Mouse (Mus musculus) kidney, postnatal 0 days (tissue): ENCODE data around the gene Rnf216. TPM values are rescaled to one million over a fixed set of nuclear protein-coding genes. Genes with fewer than 3 reads are reported as not detected.

ENCODE experiments used
- ATAC-seq: fragments of 200-750 bp; cut with Nextera tagmentation; replicated peaks from 2 replicates; pipeline ENCODE4 v1.8.0; 2017; ENCODE audit warnings: low read depth, moderate number of reproducible peaks, moderate TSS enrichment, moderate library complexity; ENCODE audit not compliant: low FRiP score
- DNase-seq: peaks from one replicate; pipeline ENCODE4 v3.0.0-alpha.2; 2016; ENCODE audit warnings: low spot score
- H3K27ac ChIP-seq: fragments of 300-500 bp; sonication (generic); 2 replicates; pipeline ENCODE4 v1.5.1; 2014; ENCODE audit warnings: mild to moderate bottlenecking
- H3K27me3 ChIP-seq: fragments of 300-500 bp; sonication (generic); 2 replicates; pipeline ENCODE4 v1.6.1; 2014; ENCODE audit warnings: low read length, mixed read lengths; ENCODE audit not compliant: insufficient read depth
- H3K36me3 ChIP-seq: fragments of 300-500 bp; sonication (generic); 2 replicates; pipeline ENCODE4 v1.6.1; 2014; ENCODE audit warnings: low read length, mixed read lengths; ENCODE audit not compliant: insufficient read depth
- H3K4me1 ChIP-seq: fragments of 300-500 bp; sonication (generic); replicated peaks from 2 replicates; pipeline ENCODE4 v1.6.1; 2014; ENCODE audit warnings: antibody characterized with exemption, low read length, mixed read lengths; ENCODE audit not compliant: insufficient read depth
- H3K4me2 ChIP-seq: fragments of 300-500 bp; sonication (generic); 2 replicates; pipeline ENCODE4 v1.6.1; 2014; ENCODE audit warnings: mild to moderate bottlenecking, low read length, moderate library complexity, mixed read lengths
- H3K4me3 ChIP-seq: fragments of 300-500 bp; sonication (generic); replicated peaks from 2 replicates; pipeline ENCODE4 v1.5.1; 2014; ENCODE audit warnings: low read depth, low read length
- H3K9ac ChIP-seq: fragments of 300-500 bp; sonication (generic); 2 replicates; pipeline ENCODE4 v1.6.1; 2014; ENCODE audit warnings: low read depth, low read length
- H3K9me3 ChIP-seq: fragments of 300-500 bp; sonication (generic); replicated peaks from 2 replicates; pipeline ENCODE4 v1.6.1; 2016; ENCODE audit warnings: low read length, inconsistent platforms, mixed read lengths
- CTCF ChIP-seq: IDR thresholded peaks from 2 replicates; pipeline ENCODE4 v1.5.1; 2016; ENCODE audit warnings: antibody characterized with exemption, low read depth, mild to moderate bottlenecking, moderate library complexity
- WGBS: fragments of 180-500 bp; shearing (Covaris S2); extraction: QIAGEN DNeasy Blood & Tissue Kit; methylation state at CpG from one replicate; pipeline ENCODE4 v1.1.7; 2014; 5-methylcytosine and 5-hydroxymethylcytosine counted together
- polyA plus RNA-seq: library from polyadenylated mRNA; unstranded; fragments of >200 nt; fragmentation: Nextera tagmentation; extraction: Ambion mirVana; gene quantifications from 2 replicates; pipeline ENCODE4 v1.2.1, GENCODE M21; 2015

Gene Rnf216
- polyA plus RNA-seq, 1 experiment from 2014 or later, result 29.9 TPM

DNA sequence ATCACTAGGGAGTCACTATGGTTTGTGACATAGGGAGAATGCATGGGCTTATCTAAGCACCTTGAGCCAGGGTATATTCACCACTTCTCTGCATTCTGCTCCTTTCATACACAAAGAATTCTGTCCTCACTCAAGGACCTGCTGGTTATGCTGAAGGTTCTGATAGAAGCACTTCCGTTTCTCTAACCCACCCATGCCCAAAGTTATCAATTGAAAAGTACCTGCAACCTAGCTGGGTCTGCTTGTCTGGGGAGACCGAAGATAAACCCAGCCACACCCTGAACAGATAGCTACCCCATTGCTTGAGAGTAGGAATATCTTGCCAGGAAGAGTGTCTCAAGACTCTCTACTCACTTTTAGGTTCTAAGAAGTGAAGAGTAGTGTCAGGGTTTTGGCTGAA is 60.1 kb downstream of the Rnf216 start:
- H3K27ac ChIP-seq, result no peak overlapping the region
- DNase-seq (no peak), ATAC-seq (no peak)
- TF ChIP-seq CTCF, result no peak
- WGBS, result 94% methylated on average over 2 of the region's 2 CpGs
- no peak overlapping the region for H3K4me2 ChIP-seq
- peaks cover 8% of the 10 kb centered on the region; the same call in 1 of the 2 replicates for H3K4me1 ChIP-seq
- no peaks in the 10 kb centered on the region for H3K9me3 ChIP-seq
- H3K36me3 ChIP-seq, result 0 out of 2 replicates have a peak, but pooled peaks cover 3% of the 10 kb centered on the region
- H3K9ac ChIP-seq, result no peak overlapping the region
- H3K4me3 ChIP-seq, result no peak overlapping the region
- H3K27me3 ChIP-seq, result no peaks in the 10 kb centered on the region

DNA sequence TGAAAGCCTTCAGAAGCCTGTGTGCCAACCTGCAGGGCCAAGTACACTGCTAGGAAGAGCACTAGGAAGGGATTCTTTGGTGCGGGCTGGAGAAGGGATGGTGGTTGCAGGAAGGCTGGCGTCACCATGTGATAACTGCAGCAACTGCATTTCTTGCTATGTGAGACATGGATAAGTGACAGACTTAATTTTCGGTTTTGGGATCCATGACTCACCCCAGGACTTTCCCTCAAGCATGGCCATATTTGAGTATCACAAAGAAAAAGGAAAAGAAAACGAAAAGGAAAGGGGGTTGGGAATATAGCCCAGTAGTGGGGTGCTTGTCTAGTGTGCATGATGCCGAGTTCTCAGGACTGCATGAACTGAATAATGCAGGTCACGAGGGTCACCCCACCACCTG is 60.9 kb downstream of the Rnf216 start:
- WGBS, result 89% methylated on average over 6 of the region's 6 CpGs
- no peak for TF ChIP-seq CTCF
- Histone ChIP-seq H3K9ac (no peak overlapping the region), H3K27ac (no peak overlapping the region), H3K4me1 (peaks cover 8% of the 10 kb centered on the region; the same call in 1 of the 2 replicates), H3K4me2 (no peak overlapping the region), H3K9me3 (no peaks in the 10 kb centered on the region), H3K27me3 (no peaks in the 10 kb centered on the region), H3K36me3 (0 out of 2 replicates have a peak, but pooled peaks cover 3% of the 10 kb centered on the region), H3K4me3 (no peak overlapping the region)
- ATAC-seq, result no peak
- no peak for DNase-seq

DNA sequence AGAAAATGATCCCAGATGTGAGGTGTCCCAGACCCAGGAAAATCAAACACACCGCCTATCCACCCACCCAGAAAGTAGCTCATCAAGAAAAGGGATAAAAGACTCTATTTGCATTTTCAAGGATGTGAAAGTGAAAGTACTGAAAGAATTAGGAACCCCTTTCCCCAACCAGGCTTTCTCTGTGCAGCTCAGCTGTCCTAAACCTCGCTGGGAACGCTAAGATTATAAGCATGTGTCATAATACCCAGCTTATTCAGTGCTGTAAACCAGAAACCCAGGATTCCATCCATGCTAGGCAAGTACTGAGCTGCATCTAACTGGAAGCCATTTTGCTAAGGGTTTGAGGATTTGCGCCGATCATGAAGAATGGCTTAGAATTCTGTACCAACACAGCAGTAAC is 62.5 kb downstream of the Rnf216 start:
- Histone ChIP-seq H3K9me3 (no peaks in the 10 kb centered on the region), H3K4me2 (no peak overlapping the region), H3K4me3 (no peak overlapping the region), H3K9ac (no peak overlapping the region), H3K36me3 (0 out of 2 replicates have a peak, but pooled peaks cover 3% of the 10 kb centered on the region), H3K4me1 (peaks cover 8% of the 10 kb centered on the region; the same call in 1 of the 2 replicates), H3K27me3 (no peaks in the 10 kb centered on the region), H3K27ac (peak overlapping the region; percentile 65)
- DNase-seq (peak; percentile 45), ATAC-seq (no peak)
- WGBS, result 68% methylated on average over 5 of the region's 5 CpGs
- TF ChIP-seq CTCF, result no peak

- DNase-seq, result peak; percentile 64
- Histone ChIP-seq H3K9me3 (no peaks in the 10 kb centered on the region), H3K27me3 (no peaks in the 10 kb centered on the region), H3K27ac (peak overlapping the region; percentile 65), H3K4me1 (peaks cover 8% of the 10 kb centered on the region; the same call in 1 of the 2 replicates), H3K4me2 (no peak overlapping the region), H3K9ac (no peak overlapping the region), H3K36me3 (0 out of 2 replicates have a peak, but pooled peaks cover 5% of the 10 kb centered on the region), H3K4me3 (no peak overlapping the region)
- WGBS, result 26% methylated on average over 4 of the region's 4 CpGs
- no peak for ATAC-seq
- TF ChIP-seq CTCF, result no peak
Measured at GRCm38 (mm10) chr5:143049746-143050145, 63.0 kb downstream of the Rnf216 start.

GRCm38 (mm10) chr5:143049013-143049385 is 63.8 kb downstream of the Rnf216 start:
- Histone ChIP-seq H3K4me1 (peaks cover 8% of the 10 kb centered on the region; the same call in 1 of the 2 replicates), H3K36me3 (0 out of 2 replicates have a peak, but pooled peaks cover 9% of the 10 kb centered on the region), H3K9me3 (no peaks in the 10 kb centered on the region), H3K4me2 (no peak overlapping the region), H3K9ac (no peak overlapping the region), H3K27ac (peak overlapping the region; percentile 77), H3K4me3 (no peak overlapping the region), H3K27me3 (no peaks in the 10 kb centered on the region)
- ATAC-seq (no peak), DNase-seq (no peak)
- no peak for TF ChIP-seq CTCF
- 79% methylated on average over 1 of the region's 1 CpGs for WGBS

- Histone ChIP-seq H3K4me2 (no peak overlapping the region), H3K4me3 (no peak overlapping the region), H3K4me1 (peaks cover 8% of the 10 kb centered on the region; the same call in 1 of the 2 replicates), H3K9ac (no peak overlapping the region), H3K9me3 (no peaks in the 10 kb centered on the region), H3K27me3 (no peaks in the 10 kb centered on the region), H3K36me3 (0 out of 2 replicates have a peak, but pooled peaks cover 9% of the 10 kb centered on the region), H3K27ac (peak overlapping the region; percentile 77)
- peak; percentile 69 for DNase-seq
- no peak for TF ChIP-seq CTCF
- ATAC-seq, result no peak
Measured at GRCm38 (mm10) chr5:143048232-143049012, 64.4 kb downstream of the Rnf216 start.
